Mouse (Mus musculus) lung, embryonic 16.5 days (tissue): ENCODE measurements around the gene Tent5a. TPM values are rescaled to one million over a fixed set of nuclear protein-coding genes. Genes with fewer than 3 reads are reported as not detected.

Experiments
- ATAC-seq: fragments of 200-750 bp; cut with Nextera tagmentation; 2 replicates; pipeline ENCODE4 v1.8.0; 2017; ENCODE audit warnings: low read depth, mild to moderate bottlenecking, moderate library complexity
- H3K27ac ChIP-seq: fragments of 300-500 bp; sonication (generic); 2 replicates; pipeline ENCODE4 v1.5.1; 2014; ENCODE audit warnings: mild to moderate bottlenecking, control low read depth, low read length
- H3K27me3 ChIP-seq: fragments of 300-500 bp; sonication (generic); 2 replicates; pipeline ENCODE4 v1.6.1; 2014; ENCODE audit warnings: low read depth, low read length, mixed read lengths; ENCODE audit not compliant: control insufficient read depth, insufficient read depth
- H3K36me3 ChIP-seq: fragments of 300-500 bp; sonication (generic); 2 replicates; pipeline ENCODE4 v1.6.1; 2014; ENCODE audit warnings: low read length; ENCODE audit not compliant: control insufficient read depth, insufficient read depth
- H3K4me1 ChIP-seq: fragments of 300-500 bp; sonication (generic); replicated peaks from 2 replicates; pipeline ENCODE4 v1.6.1; 2014; ENCODE audit warnings: low read length, mixed read lengths; ENCODE audit not compliant: control insufficient read depth, insufficient read depth
- H3K4me2 ChIP-seq: fragments of 300-500 bp; sonication (generic); 2 replicates; pipeline ENCODE4 v1.6.1; 2014; ENCODE audit warnings: low read depth, low read length, control low read depth
- H3K4me3 ChIP-seq: fragments of 300-500 bp; sonication (generic); 2 replicates; pipeline ENCODE4 v1.5.1; 2014; ENCODE audit warnings: mild to moderate bottlenecking, low read length, control low read depth
- H3K9ac ChIP-seq: fragments of 300-500 bp; sonication (generic); 2 replicates; pipeline ENCODE4 v1.6.1; 2014; ENCODE audit warnings: low read length, control low read depth
- H3K9me3 ChIP-seq: fragments of 300-500 bp; sonication (generic); 2 replicates; pipeline ENCODE4 v1.6.1; 2016; ENCODE audit warnings: low read length; ENCODE audit not compliant: control insufficient read depth
- WGBS: fragments of 180-500 bp; shearing (Covaris S2); extraction: QIAGEN DNeasy Blood & Tissue Kit; methylation state at CpG from one replicate; pipeline ENCODE4 v1.1.7; 2014; 5-methylcytosine and 5-hydroxymethylcytosine counted together
- polyA plus RNA-seq: library from polyadenylated mRNA; unstranded; fragments of >200 nt; fragmentation: Nextera tagmentation; extraction: Ambion mirVana; gene quantifications from 2 replicates; pipeline ENCODE4 v1.2.1, GENCODE M21; 2015

The Tent5a gene
- polyA plus RNA-seq, 1 experiment from 2014 or later, result 9.7 TPM

GRCm38 (mm10) chr9:85342892-85343785 is 16.0 kb upstream of the Tent5a start:
- Histone ChIP-seq H3K27ac (no peak overlapping the region), H3K9me3 (no peaks in the 10 kb centered on the region), H3K4me2 (no peak overlapping the region), H3K36me3 (no peaks in the 10 kb centered on the region), H3K27me3 (no peaks in the 10 kb centered on the region), H3K4me1 (peaks cover 6% of the 10 kb centered on the region; the same call in 1 of the 2 replicates), H3K4me3 (no peak overlapping the region), H3K9ac (no peak overlapping the region)
- ATAC-seq, result no peak
- WGBS, result 23% methylated on average over 8 of the region's 8 CpGs

GRCm38 (mm10) chr9:85340303-85340702 is 13.2 kb upstream of the Tent5a start:
- H3K36me3 ChIP-seq, result no peaks in the 10 kb centered on the region
- no peak overlapping the region for H3K4me3 ChIP-seq
- 78% methylated on average over 3 of the region's 3 CpGs for WGBS
- H3K27me3 ChIP-seq, result no peaks in the 10 kb centered on the region
- no peak overlapping the region for H3K9ac ChIP-seq
- no peak for ATAC-seq
- H3K27ac ChIP-seq, result no peak overlapping the region
- no peak overlapping the region for H3K4me2 ChIP-seq
- H3K4me1 ChIP-seq, result peaks cover 6% of the 10 kb centered on the region; the same call in 1 of the 2 replicates
- H3K9me3 ChIP-seq, result no peaks in the 10 kb centered on the region

GRCm38 (mm10) chr9:85336046-85336445 is 8.9 kb upstream of the Tent5a start:
- 53% methylated on average over 7 of the region's 7 CpGs for WGBS
- no peaks in the 10 kb centered on the region for H3K27me3 ChIP-seq
- no peak for ATAC-seq

GRCm38 (mm10) chr9:85331521-85331920 is 4.4 kb upstream of the Tent5a start:
- Histone ChIP-seq H3K4me2 (no peak overlapping the region), H3K9ac (no peak overlapping the region), H3K4me3 (no peak overlapping the region), H3K36me3 (no peaks in the 10 kb centered on the region), H3K27ac (no peak overlapping the region), H3K27me3 (no peaks in the 10 kb centered on the region), H3K9me3 (no peaks in the 10 kb centered on the region), H3K4me1 (no peaks in the 10 kb centered on the region; the same call in 1 of the 2 replicates)
- WGBS, result 49% methylated on average over 2 of the region's 2 CpGs
- no peak for ATAC-seq

More at GRCm38 (mm10) chr9:85336046-85336445, 8.9 kb upstream of the Tent5a start:
- Histone ChIP-seq H3K9ac (no peak overlapping the region), H3K4me3 (no peak overlapping the region), H3K27ac (no peak overlapping the region), H3K4me1 (no peaks in the 10 kb centered on the region), H3K9me3 (no peaks in the 10 kb centered on the region), H3K36me3 (no peaks in the 10 kb centered on the region), H3K4me2 (no peak overlapping the region)

- ATAC-seq, result peak; percentile 32; the same call in 1 of the 2 replicates
- peaks cover 4% of the 10 kb centered on the region; the same call in 1 of the 2 replicates for H3K27me3 ChIP-seq
- peak overlapping the region; percentile 76 for H3K4me3 ChIP-seq
- peak overlapping the region; percentile 82 for H3K27ac ChIP-seq
- 3% methylated on average over 16 of the region's 16 CpGs for WGBS
- no peaks in the 10 kb centered on the region for H3K9me3 ChIP-seq
- H3K36me3 ChIP-seq, result no peaks in the 10 kb centered on the region
- peak overlapping the region; percentile 77 for H3K9ac ChIP-seq
- peak overlapping the region; percentile 69 for H3K4me2 ChIP-seq
- H3K4me1 ChIP-seq, result peaks cover 9% of the 10 kb centered on the region; the same call in 1 of the 2 replicates
Measured at GRCm38 (mm10) chr9:85328259-85328658, 1.1 kb upstream of the Tent5a start.

GRCm38 (mm10) chr9:85326292-85327241 is 581 bp downstream of the Tent5a start:
- WGBS, result 1% methylated on average over 70 of the region's 88 CpGs
- H3K27me3 ChIP-seq, result peaks cover 4% of the 10 kb centered on the region; the same call in 1 of the 2 replicates
- no peaks in the 10 kb centered on the region for H3K36me3 ChIP-seq
- peak overlapping the region; percentile 69 for H3K4me2 ChIP-seq
- ATAC-seq, result peak; percentile 58
- peak overlapping the region; percentile 76 for H3K4me3 ChIP-seq
- peaks cover 9% of the 10 kb centered on the region; the same call in 1 of the 2 replicates for H3K4me1 ChIP-seq
- no peaks in the 10 kb centered on the region for H3K9me3 ChIP-seq
- peak overlapping the region; percentile 82 for H3K27ac ChIP-seq
- peak overlapping the region; percentile 77 for H3K9ac ChIP-seq

- Histone ChIP-seq H3K9ac (0 out of 2 replicates have a peak overlapping the region, but pooled peaks have one; percentile 6), H3K4me2 (peak overlapping the region; percentile 69), H3K27ac (no peak overlapping the region), H3K36me3 (no peaks in the 10 kb centered on the region), H3K27me3 (peaks cover 4% of the 10 kb centered on the region; the same call in 1 of the 2 replicates), H3K9me3 (no peaks in the 10 kb centered on the region), H3K4me3 (peak overlapping the region; percentile 76), H3K4me1 (peaks cover 9% of the 10 kb centered on the region; the same call in 1 of the 2 replicates)
- 18% methylated on average over 17 of the region's 17 CpGs for WGBS
- ATAC-seq, result no peak
Measured at GRCm38 (mm10) chr9:85325201-85325868, 1.8 kb downstream of the Tent5a start.

- peaks cover 9% of the 10 kb centered on the region; the same call in 1 of the 2 replicates for H3K4me1 ChIP-seq
- H3K9me3 ChIP-seq, result no peaks in the 10 kb centered on the region
- WGBS, result 41% methylated on average over 11 of the region's 11 CpGs
- H3K36me3 ChIP-seq, result no peaks in the 10 kb centered on the region
- no peak overlapping the region for H3K27ac ChIP-seq
- H3K27me3 ChIP-seq, result peaks cover 4% of the 10 kb centered on the region; the same call in 1 of the 2 replicates
- ATAC-seq, result no peak
- peak overlapping the region; percentile 69 for H3K4me2 ChIP-seq
- peak overlapping the region; percentile 76 for H3K4me3 ChIP-seq
- H3K9ac ChIP-seq, result 0 out of 2 replicates have a peak overlapping the region, but pooled peaks have one; percentile 6
Measured at GRCm38 (mm10) chr9:85324158-85324875, 2.8 kb downstream of the Tent5a start.
